ENCODE assay signal across 22 mouse cellular contexts in the genomic region with DNA sequence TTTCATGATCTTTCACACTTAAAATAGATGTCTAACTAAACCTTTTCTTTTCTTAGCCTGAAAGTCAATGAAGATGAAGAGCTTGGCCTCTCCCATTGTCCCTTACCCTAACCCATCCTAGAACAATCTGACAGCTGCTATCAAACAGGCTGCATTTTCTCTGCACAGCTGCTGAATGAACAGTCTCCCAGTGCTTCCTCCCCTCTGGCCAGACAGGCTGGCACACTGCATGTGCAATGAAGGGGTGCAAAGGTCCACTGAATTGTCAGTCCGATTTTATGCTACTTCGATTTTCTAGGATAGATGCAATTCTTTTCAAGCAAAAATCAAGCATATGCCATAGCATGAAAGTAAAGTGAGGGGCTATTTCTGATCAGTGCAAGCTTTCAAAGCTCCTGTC. TPM values are rescaled to one million over a fixed set of nuclear protein-coding genes. Genes with fewer than 3 reads are reported as not detected.
A peak's percentile ranks its signal among the peaks of the same experiment; 100 is the strongest.
DNase-seq lines count a peak whose midpoint lies in the region; ATAC-seq and TF ChIP-seq lines count a peak whose summit lies in the region.
"Had no signal": no experiment of that assay in that cellular context is flagged by ENCODE, and none has a peak within 500 bp of the region (broad histone marks: within the 10 kb centered on the region; RNA-seq: fewer than 3 reads in every experiment).

No protein-coding gene starts in this region.

- no peaks in the 10 kb centered on the region; the same call in 1 of the 2 replicates for H3K36me3 ChIP-seq in kidney, adult 2 months (ENCODE audit: control insufficient read depth, insufficient read depth, low read length)
- H3K36me3 ChIP-seq in hindbrain, embryonic 12.5 days, result 0 out of 2 replicates have a peak, but pooled peaks cover 10% of the 10 kb centered on the region
- H3K36me3 ChIP-seq in midbrain, embryonic 15.5 days (replicated peaks), result no peaks in the 10 kb centered on the region
- H3K36me3 ChIP-seq: G1E had no signal

- peaks cover 4% of the 10 kb centered on the region; the same call in 1 of the 2 replicates for H3K4me1 ChIP-seq in kidney, adult 2 months (ENCODE audit: control insufficient read depth, insufficient read depth, low read length)
- peaks cover 33% of the 10 kb centered on the region for H3K4me1 ChIP-seq in hindbrain, embryonic 12.5 days
- H3K4me1 ChIP-seq in midbrain, embryonic 15.5 days, result peaks cover 31% of the 10 kb centered on the region
- H3K4me1 ChIP-seq: intestine, embryonic 15.5 days; limb, embryonic 15.5 days had no signal

- no peak overlapping the region for H3K4me2 ChIP-seq in hindbrain, embryonic 12.5 days (replicated peaks)
- no peak overlapping the region for H3K4me2 ChIP-seq in midbrain, embryonic 15.5 days
- H3K4me2 ChIP-seq: heart, embryonic 11.5 days; intestine, embryonic 15.5 days; limb, embryonic 15.5 days; neural tube, embryonic 12.5 days had no signal

- no peak overlapping the region for H3K4me3 ChIP-seq in kidney, adult 2 months (ENCODE audit: insufficient read depth, low read depth, low read length)
- H3K4me3 ChIP-seq in hindbrain, embryonic 12.5 days, result no peak overlapping the region
- H3K4me3 ChIP-seq in midbrain, embryonic 15.5 days, result no peak overlapping the region
- H3K4me3 ChIP-seq: embryonic facial prominence, embryonic 10.5 days; intestine, embryonic 15.5 days; limb, embryonic 15.5 days; neural tube, embryonic 12.5 days had no signal

- H3K9ac ChIP-seq in hindbrain, embryonic 12.5 days, result no peak overlapping the region
- H3K9ac ChIP-seq in midbrain, embryonic 15.5 days, result no peak overlapping the region
- H3K9ac ChIP-seq: intestine, embryonic 15.5 days; limb, embryonic 15.5 days; neural tube, embryonic 12.5 days had no signal

- peak; percentile 19 to 47 for DNase-seq in cerebellum, postnatal 10 days
- no peak for DNase-seq in cerebellum, adult 9-11 months
- peak; percentile 40 for DNase-seq in kidney, adult 2 months
- DNase-seq in kidney, postnatal 4 days, result no peak
- no peak for DNase-seq in lung, adult 18-20 months
- DNase-seq: adrenal gland, postnatal 36 days; cerebellum, adult 9-10 months; kidney, postnatal 14 days; lung, adult 2 months; lung, postnatal 36 days; right cerebral cortex, postnatal 4 days; thymus, postnatal 36 days had no signal

- peak; percentile 58 for ATAC-seq in hindbrain, embryonic 12.5 days (ENCODE audit: low FRiP score)
- ATAC-seq in midbrain, embryonic 15.5 days (replicated peaks), result no peak
- ATAC-seq in granulocyte monocyte progenitor cell, adult 5-6 weeks (replicated peaks; ENCODE audit: poor library complexity, severe bottlenecking), result no peak
- ATAC-seq: CD4-positive, CD25-positive, alpha-beta regulatory T cell, adult 4 months; intestine, embryonic 15.5 days had no signal

- H3K27me3 ChIP-seq in kidney, adult 2 months (replicated peaks; ENCODE audit: control insufficient read depth, insufficient read depth, low read length), result no peaks in the 10 kb centered on the region
- H3K27me3 ChIP-seq in hindbrain, embryonic 12.5 days, result no peaks in the 10 kb centered on the region; the same call in 1 of the 2 replicates
- H3K27me3 ChIP-seq in midbrain, embryonic 15.5 days (replicated peaks), result no peaks in the 10 kb centered on the region
- H3K27me3 ChIP-seq: intestine, embryonic 15.5 days; limb, embryonic 15.5 days; neural tube, embryonic 12.5 days had no signal

- TF ChIP-seq POLR2A in kidney, adult 2 months (IDR thresholded peaks at IDR 0.05; ENCODE audit: low read depth, low read length), result no peak

- no peak overlapping the region for H3K27ac ChIP-seq in kidney, adult 2 months (ENCODE audit: insufficient read depth, low read depth, low read length)
- H3K27ac ChIP-seq in hindbrain, embryonic 12.5 days, result 0 out of 2 replicates have a peak overlapping the region, but pooled peaks have one; percentile 30
- peak overlapping the region; percentile 26; the same call in 1 of the 2 replicates for H3K27ac ChIP-seq in midbrain, embryonic 15.5 days
- H3K27ac ChIP-seq: embryonic facial prominence, embryonic 10.5 days; intestine, embryonic 15.5 days; limb, embryonic 15.5 days; neural tube, embryonic 12.5 days had no signal

- no peaks in the 10 kb centered on the region for H3K9me3 ChIP-seq in hindbrain, embryonic 12.5 days (replicated peaks)
- no peaks in the 10 kb centered on the region for H3K9me3 ChIP-seq in midbrain, embryonic 15.5 days
- H3K9me3 ChIP-seq: embryonic facial prominence, embryonic 10.5 days; intestine, embryonic 15.5 days; limb, embryonic 15.5 days; neural tube, embryonic 12.5 days had no signal

- WGBS in kidney, adult 2 months, result 56% methylated on average over 2 of the region's 2 CpGs
- 51% methylated on average over 2 of the region's 2 CpGs for WGBS in hindbrain, embryonic 12.5 days
- 28% methylated on average over 2 of the region's 2 CpGs for WGBS in midbrain, embryonic 15.5 days

- TF ChIP-seq CTCF in kidney, adult 2 months (conservative IDR thresholded peaks at IDR 0.05; ENCODE audit: insufficient read depth, insufficient read length, low read depth, low read length), result no peak

RNA-seq across cellular contexts. Expression of a gene that starts 34.2 kb away (rescaled TPM):
- polyA plus RNA-seq in kidney, adult 2 months (2012; rRNA removed), result 16.8 and 20.3 TPM in 2 replicates
- 73.6 and 74.5 TPM in 2 replicates for polyA plus RNA-seq in hindbrain, embryonic 12.5 days (2016; fragmentation: Nextera tagmentation; extraction: Ambion mirVana)
- polyA plus RNA-seq in midbrain, embryonic 15.5 days (2015; fragmentation: Nextera tagmentation; extraction: Ambion mirVana), result 32.7 and 39.4 TPM in 2 replicates
- total RNA-seq in granulocyte monocyte progenitor cell, adult 5-6 weeks (2014; fragmentation: Nextera tagmentation), result 7.3 and 8.4 TPM in 2 replicates
- total RNA-seq in granulocyte monocyte progenitor cell, adult 5-6 weeks (2017), result 7.5 and 8.4 TPM in 2 replicates
- polyA plus RNA-seq: G1E had no signal

Comparison
In these comparisons a context has a peak if more than half of its experiments do, and no peak if none do; other contexts are left out.
1. DNase-seq: peak in cerebellum, postnatal 10 days (2 of 2) and kidney, adult 2 months (single experiment); none in cerebellum, adult 9-11 months (single experiment), kidney, postnatal 4 days (0 of 2) and lung, adult 18-20 months (0 of 2).